Mouse (Mus musculus): ENCODE measurements around the gene Gm5565.

GRCm38 (mm10) chr5:146205537-146205936, 45.2 kb upstream of the Gm5565 start:
- no peak for TF ChIP-seq POLR2A (IDR thresholded peaks at IDR 0.05; ENCODE audit: borderline replicate concordance, insufficient read depth, low read length)
- TF ChIP-seq CTCF (IDR thresholded peaks at IDR 0.05; ENCODE audit: borderline replicate concordance, insufficient read depth, low read depth, low read length): no peak
